Mouse (Mus musculus) G1E (cell line): ENCODE results near the gene Foxd2.

Source experiments
- CTCF ChIP-seq: IDR thresholded peaks from 2 replicates; pipeline ENCODE4 v1.5.1; 2012; ENCODE audit warnings: low read depth, low read length, inconsistent platforms, mixed read lengths
- GATA1 ChIP-seq: IDR thresholded peaks from 2 replicates; pipeline ENCODE4 v1.6.1; 2012; ENCODE audit warnings: borderline replicate concordance, low read length, inconsistent platforms, mixed read lengths
- POLR2AphosphoS5 ChIP-seq: IDR thresholded peaks from 2 replicates; pipeline ENCODE4 v1.6.1; 2012; ENCODE audit warnings: low read depth, low read length, inconsistent platforms; ENCODE audit not compliant: insufficient replicate concordance
- TAL1 ChIP-seq: conservative IDR thresholded peaks from 2 replicates; pipeline ENCODE4 v1.6.1; 2012; ENCODE audit warnings: low read depth, low read length, inconsistent platforms, mixed read lengths

- no peak for TF ChIP-seq CTCF
- no peak for TF ChIP-seq POLR2AphosphoS5
- TF ChIP-seq GATA1, result no peak
- TF ChIP-seq TAL1, result no peak
Observed at GRCm38 (mm10) chr4:114902641-114903421, 5.8 kb downstream of the Foxd2 start.
